Mouse (Mus musculus): ENCODE data around the gene Gm19410.

The Gm19410 gene

GRCm38 (mm10) chr8:35765499-35766193 is at the start of gene Gm19410:
TSS of gene Gm19410 (plus strand) at chr8:35765790.
- no peak for DNase-seq (ENCODE audit: low spot score in 2 of 2)

GRCm38 (mm10) chr8:35730776-35731175 is 34.8 kb upstream of the Gm19410 start:
- no peak for DNase-seq (ENCODE audit: low spot score in 2 of 2)

- no peak for DNase-seq (ENCODE audit: low spot score in 2 of 2)
These were observed 30.2 kb upstream of the Gm19410 start for GRCm38 (mm10) chr8:35735438-35735837.

- no peak for DNase-seq (ENCODE audit: low spot score in 2 of 2)
These were observed 9.4 kb upstream of the Gm19410 start for GRCm38 (mm10) chr8:35756202-35756601.

- DNase-seq (ENCODE audit: low spot score in 2 of 2), result no peak
These were observed 570 bp upstream of the Gm19410 start for GRCm38 (mm10) chr8:35765020-35765419.

GRCm38 (mm10) chr8:35773508-35773907 is 7.9 kb downstream of the Gm19410 start:
- DNase-seq (ENCODE audit: low spot score in 2 of 2), result no peak

Measured in spleen, postnatal 4 days (tissue).